Mouse (Mus musculus): Measurements from ENCODE around the gene Shd.

DNA sequence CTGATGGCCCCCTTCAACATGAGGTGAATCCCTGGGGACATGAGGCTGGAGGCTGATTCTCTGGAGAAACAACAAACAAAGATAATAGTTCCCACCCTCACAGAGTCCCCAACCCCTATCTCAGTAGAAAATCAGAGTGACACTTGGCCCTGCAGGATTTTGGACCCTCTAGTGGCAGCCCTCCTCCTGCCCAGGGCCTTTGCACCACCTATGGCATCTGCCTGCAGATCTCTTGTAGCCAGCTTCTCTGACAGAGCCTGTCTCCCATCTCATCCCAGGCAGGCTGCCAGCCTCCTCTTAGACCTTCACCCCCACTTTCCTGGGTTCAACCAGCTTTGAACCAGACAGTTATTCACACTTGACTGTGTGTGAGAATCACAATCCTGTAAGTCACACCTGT lies 9.5 kb upstream of the Shd start:
- no peak for TF ChIP-seq CTCF (IDR thresholded peaks at IDR 0.05; ENCODE audit: control insufficient read depth, insufficient read depth, insufficient replicate concordance, low read depth, low read length)
- no peak for TF ChIP-seq POLR2A (IDR thresholded peaks at IDR 0.05; ENCODE audit: control insufficient read depth, low read depth, low read length)

Data from testis, adult 2 months (tissue).